Mouse (Mus musculus): Measurements from ENCODE around the gene Homer2.

Gene Homer2

GRCm38 (mm10) chr7:81579312-81579711 lies 128.0 kb downstream of the Homer2 start:
- no peak for DNase-seq

GRCm38 (mm10) chr7:81578413-81578812 lies 128.9 kb downstream of the Homer2 start:
- DNase-seq, result no peak

- no peak for DNase-seq
These were observed 129.5 kb downstream of the Homer2 start for GRCm38 (mm10) chr7:81577872-81578271.

- DNase-seq, result no peak
These were observed 131.7 kb downstream of the Homer2 start for GRCm38 (mm10) chr7:81575606-81576005.

- DNase-seq, result no peak
These were observed 133.5 kb downstream of the Homer2 start for GRCm38 (mm10) chr7:81573821-81574220.

GRCm38 (mm10) chr7:81573397-81573796 lies 133.9 kb downstream of the Homer2 start:
- no peak for DNase-seq

- DNase-seq, result no peak
These were observed 134.6 kb downstream of the Homer2 start for GRCm38 (mm10) chr7:81572610-81573268.

- no peak for DNase-seq
These were observed 135.3 kb downstream of the Homer2 start for GRCm38 (mm10) chr7:81571941-81572441.

- DNase-seq, result peak; percentile 97
These were observed 136.0 kb downstream of the Homer2 start, which contains the start of gene Whamm for GRCm38 (mm10) chr7:81571108-81571940. Gene Whamm, plus strand, starts transcription at chr7:81571266.

- DNase-seq, result no peak
These were observed 136.6 kb downstream of the Homer2 start for GRCm38 (mm10) chr7:81570752-81571107.

- no peak for DNase-seq
These were observed 137.1 kb downstream of the Homer2 start for GRCm38 (mm10) chr7:81570271-81570670.

GRCm38 (mm10) chr7:81569851-81570250 lies 137.5 kb downstream of the Homer2 start:
- no peak for DNase-seq

- DNase-seq, result no peak
These were observed 139.9 kb downstream of the Homer2 start for GRCm38 (mm10) chr7:81567396-81567795.

GRCm38 (mm10) chr7:81566892-81567291 lies 140.4 kb downstream of the Homer2 start, which contains the start of gene Fsd2:
Gene Fsd2, minus strand, starts transcription at chr7:81566944.
- no peak for DNase-seq

GRCm38 (mm10) chr7:81566332-81566731 lies 141.0 kb downstream of the Homer2 start:
- no peak for DNase-seq

GRCm38 (mm10) chr7:81565381-81566055 lies 141.8 kb downstream of the Homer2 start:
- peak; percentile 61 for DNase-seq

- DNase-seq, result no peak
These were observed 142.6 kb downstream of the Homer2 start for GRCm38 (mm10) chr7:81564766-81565165.

GRCm38 (mm10) chr7:81563506-81564015 lies 143.8 kb downstream of the Homer2 start:
- DNase-seq, result no peak

GRCm38 (mm10) chr7:81561211-81561610 lies 146.1 kb downstream of the Homer2 start:
- DNase-seq, result no peak

GRCm38 (mm10) chr7:81560101-81561049 lies 147.0 kb downstream of the Homer2 start:
- DNase-seq, result no peak

- no peak for DNase-seq
These were observed 147.9 kb downstream of the Homer2 start for GRCm38 (mm10) chr7:81559231-81559980.

Data from retina, postnatal 1 day (tissue).